Mouse (Mus musculus) adrenal gland, adult 10 weeks (tissue): ENCODE results near the gene Rai14. TPM values are rescaled to one million over a fixed set of nuclear protein-coding genes. Genes with fewer than 3 reads are reported as not detected.

ENCODE experiments used
- polyA plus RNA-seq: library from polyadenylated mRNA; stranded (reverse); fragments of 350-450 nt; fragmentation: Illumina TruSeq; extraction: RNeasy Lipid Tissue Mini Kit (QIAGEN cat#74804); gene quantifications from one replicate; pipeline ENCODE4 v1.2.3, GENCODE M21; 2014; ENCODE audit warnings: low read depth, low replicate concordance

Gene Rai14
- polyA plus RNA-seq, result 38.1 TPM

GRCm38 (mm10) chr15:10714409-10715138, at the start of gene Rai14:
Gene Rai14 (minus strand): TSS chr15:10714624.

GRCm38 (mm10) chr15:10558465-10558864, 156.0 kb downstream of the Rai14 start, which contains the start of gene Ttc23l:
Gene Ttc23l (minus strand): TSS chr15:10558668.

Other genes with a start within 250 kb of the Rai14 start
- gene Dnajc21, start 244.1 kb downstream of the Rai14 start, polyA plus RNA-seq, result 150 TPM
- gene Brix1, start 228.7 kb downstream of the Rai14 start, polyA plus RNA-seq, result 251 TPM
- gene Rad1, start 228.6 kb downstream of the Rai14 start, polyA plus RNA-seq, result 22.9 TPM
- gene Ttc23l, start 156.0 kb downstream of the Rai14 start, polyA plus RNA-seq, result not detected
- 2.3 TPM for gene C1qtnf3, start 237.7 kb upstream of the Rai14 start, polyA plus RNA-seq